Mouse (Mus musculus) neural tube, embryonic 14.5 days (tissue): ENCODE results near the gene Pafah1b2. TPM values are rescaled to one million over a fixed set of nuclear protein-coding genes. Genes with fewer than 3 reads are reported as not detected.

ENCODE experiments used
- ATAC-seq: fragments of 200-750 bp; cut with Nextera tagmentation; 2 replicates; pipeline ENCODE4 v1.8.0; 2017; ENCODE audit warnings: low read depth, mild to moderate bottlenecking, moderate TSS enrichment, moderate library complexity
- H3K27ac ChIP-seq: fragments of 300-500 bp; sonication (generic); 2 replicates; pipeline ENCODE4 v1.5.1; 2014; ENCODE audit warnings: low read depth, mild to moderate bottlenecking, control low read depth, low read length, moderate library complexity, mixed read lengths
- H3K27me3 ChIP-seq: fragments of 300-500 bp; sonication (generic); 2 replicates; pipeline ENCODE4 v1.6.1; 2014; ENCODE audit warnings: low read length; ENCODE audit not compliant: control insufficient read depth, insufficient read depth
- H3K36me3 ChIP-seq: fragments of 300-500 bp; sonication (generic); 2 replicates; pipeline ENCODE4 v1.6.1; 2014; ENCODE audit warnings: low read length, mixed read lengths; ENCODE audit not compliant: control insufficient read depth, insufficient read depth
- H3K4me1 ChIP-seq: fragments of 300-500 bp; sonication (generic); 2 replicates; pipeline ENCODE4 v1.6.1; 2014; ENCODE audit warnings: low read length; ENCODE audit not compliant: control insufficient read depth, insufficient read depth
- H3K4me2 ChIP-seq: fragments of 300-500 bp; sonication (generic); 2 replicates; pipeline ENCODE4 v1.6.1; 2014; ENCODE audit warnings: mild to moderate bottlenecking, low read depth, low read length, control low read depth
- H3K4me3 ChIP-seq: fragments of 300-500 bp; sonication (generic); 2 replicates; pipeline ENCODE4 v1.5.1; 2014; ENCODE audit warnings: low read depth, low read length, control low read depth, mixed read lengths
- H3K9ac ChIP-seq: fragments of 300-500 bp; sonication (generic); replicated peaks from 2 replicates; pipeline ENCODE4 v1.6.1; 2014; ENCODE audit warnings: low read depth, mild to moderate bottlenecking, control low read depth, low read length, mixed read lengths
- H3K9me3 ChIP-seq: fragments of 300-500 bp; sonication (generic); 2 replicates; pipeline ENCODE4 v1.6.1; 2016; ENCODE audit warnings: low read length; ENCODE audit not compliant: control insufficient read depth
- WGBS: fragments of 180-500 bp; shearing (Covaris S2); extraction: QIAGEN DNeasy Blood & Tissue Kit; methylation state at CpG from one replicate; pipeline ENCODE4 v1.1.7; 2014; 5-methylcytosine and 5-hydroxymethylcytosine counted together
- polyA plus RNA-seq: library from polyadenylated mRNA; unstranded; fragments of >200 nt; fragmentation: Nextera tagmentation; extraction: Ambion mirVana; gene quantifications from 2 replicates; pipeline ENCODE4 v1.2.1, GENCODE M21; 2014

The Pafah1b2 gene
- polyA plus RNA-seq, 1 experiment from 2014 or later, result 318 TPM

- Histone ChIP-seq H3K4me1 (no peaks in the 10 kb centered on the region), H3K36me3 (no peaks in the 10 kb centered on the region)
These were observed 31.1 kb upstream of the Pafah1b2 start for GRCm38 (mm10) chr9:46043626-46044025.

GRCm38 (mm10) chr9:46042387-46042786, 29.9 kb upstream of the Pafah1b2 start:
- Histone ChIP-seq H3K27me3 (no peaks in the 10 kb centered on the region), H3K9me3 (no peaks in the 10 kb centered on the region), H3K27ac (no peak overlapping the region), H3K4me3 (no peak overlapping the region), H3K9ac (no peak overlapping the region), H3K4me2 (no peak overlapping the region), H3K36me3 (no peaks in the 10 kb centered on the region), H3K4me1 (no peaks in the 10 kb centered on the region)
- no peak for ATAC-seq
- WGBS, result 76% methylated on average over 3 of the region's 3 CpGs

More at GRCm38 (mm10) chr9:46043626-46044025, 31.1 kb upstream of the Pafah1b2 start:
- no peaks in the 10 kb centered on the region for H3K27me3 ChIP-seq
- H3K9me3 ChIP-seq, result no peaks in the 10 kb centered on the region
- ATAC-seq, result no peak
- no peak overlapping the region for H3K4me3 ChIP-seq
- 89% methylated on average over 8 of the region's 8 CpGs for WGBS
- no peak overlapping the region for H3K9ac ChIP-seq
- no peak overlapping the region for H3K4me2 ChIP-seq
- H3K27ac ChIP-seq, result no peak overlapping the region

- H3K36me3 ChIP-seq, result no peaks in the 10 kb centered on the region
- no peak overlapping the region for H3K9ac ChIP-seq
- H3K27me3 ChIP-seq, result no peaks in the 10 kb centered on the region
- H3K9me3 ChIP-seq, result no peaks in the 10 kb centered on the region
- H3K4me3 ChIP-seq, result no peak overlapping the region
- H3K4me2 ChIP-seq, result no peak overlapping the region
- no peak overlapping the region for H3K27ac ChIP-seq
- WGBS, result 91% methylated on average over 2 of the region's 2 CpGs
- H3K4me1 ChIP-seq, result no peaks in the 10 kb centered on the region
- no peak for ATAC-seq
These were observed 28.7 kb upstream of the Pafah1b2 start for GRCm38 (mm10) chr9:46041186-46041585.

- Histone ChIP-seq H3K9me3 (no peaks in the 10 kb centered on the region), H3K27me3 (no peaks in the 10 kb centered on the region), H3K9ac (no peak overlapping the region), H3K4me1 (0 out of 2 replicates have a peak, but pooled peaks cover 2% of the 10 kb centered on the region), H3K27ac (no peak overlapping the region), H3K4me2 (no peak overlapping the region), H3K4me3 (no peak overlapping the region), H3K36me3 (no peaks in the 10 kb centered on the region)
- no peak for ATAC-seq
- 97% methylated on average over 13 of the region's 13 CpGs for WGBS
These were observed 26.3 kb upstream of the Pafah1b2 start for GRCm38 (mm10) chr9:46038786-46039185.

- Histone ChIP-seq H3K4me1 (0 out of 2 replicates have a peak, but pooled peaks cover 2% of the 10 kb centered on the region), H3K4me3 (no peak overlapping the region), H3K4me2 (no peak overlapping the region), H3K9ac (no peak overlapping the region), H3K36me3 (no peaks in the 10 kb centered on the region), H3K27ac (no peak overlapping the region), H3K27me3 (no peaks in the 10 kb centered on the region), H3K9me3 (no peaks in the 10 kb centered on the region)
- WGBS, result 97% methylated on average over 8 of the region's 8 CpGs
- no peak for ATAC-seq
These were observed 24.4 kb upstream of the Pafah1b2 start for GRCm38 (mm10) chr9:46036881-46037280.

GRCm38 (mm10) chr9:46035290-46035871, 22.9 kb upstream of the Pafah1b2 start:
- WGBS, result 68% methylated on average over 9 of the region's 9 CpGs
- Histone ChIP-seq H3K4me2 (no peak overlapping the region), H3K36me3 (no peaks in the 10 kb centered on the region), H3K4me1 (0 out of 2 replicates have a peak, but pooled peaks cover 2% of the 10 kb centered on the region), H3K27me3 (no peaks in the 10 kb centered on the region), H3K9me3 (no peaks in the 10 kb centered on the region), H3K27ac (no peak overlapping the region), H3K9ac (no peak overlapping the region), H3K4me3 (no peak overlapping the region)
- no peak for ATAC-seq

- Histone ChIP-seq H3K4me3 (no peak overlapping the region), H3K27ac (no peak overlapping the region), H3K36me3 (no peaks in the 10 kb centered on the region), H3K9ac (no peak overlapping the region), H3K4me2 (no peak overlapping the region), H3K4me1 (0 out of 2 replicates have a peak, but pooled peaks cover 2% of the 10 kb centered on the region), H3K27me3 (no peaks in the 10 kb centered on the region), H3K9me3 (no peaks in the 10 kb centered on the region)
- no peak for ATAC-seq
- 83% methylated on average over 3 of the region's 3 CpGs for WGBS
These were observed 21.4 kb upstream of the Pafah1b2 start for GRCm38 (mm10) chr9:46033862-46034261.

- Histone ChIP-seq H3K9me3 (no peaks in the 10 kb centered on the region), H3K9ac (no peak overlapping the region), H3K4me2 (no peak overlapping the region), H3K4me1 (0 out of 2 replicates have a peak, but pooled peaks cover 2% of the 10 kb centered on the region), H3K27ac (no peak overlapping the region), H3K27me3 (no peaks in the 10 kb centered on the region), H3K36me3 (no peaks in the 10 kb centered on the region), H3K4me3 (no peak overlapping the region)
- no peak for ATAC-seq
- WGBS, result 91% methylated on average over 1 of the region's 1 CpGs
These were observed 20.6 kb upstream of the Pafah1b2 start for GRCm38 (mm10) chr9:46033058-46033457.

GRCm38 (mm10) chr9:46032190-46032589, 19.7 kb upstream of the Pafah1b2 start:
- ATAC-seq, result no peak
- Histone ChIP-seq H3K9me3 (no peaks in the 10 kb centered on the region), H3K4me1 (0 out of 2 replicates have a peak, but pooled peaks cover 2% of the 10 kb centered on the region), H3K9ac (no peak overlapping the region), H3K4me2 (no peak overlapping the region), H3K27me3 (no peaks in the 10 kb centered on the region), H3K4me3 (no peak overlapping the region), H3K27ac (no peak overlapping the region), H3K36me3 (no peaks in the 10 kb centered on the region)
- WGBS, result 76% methylated on average over 6 of the region's 6 CpGs
